Mouse (Mus musculus) hematopoietic stem cell, adult 5-6 weeks (primary cell): ENCODE data around the gene Otub2. TPM values are rescaled to one million over a fixed set of nuclear protein-coding genes. Genes with fewer than 3 reads are reported as not detected.

Experiments used
- ATAC-seq, 2 experiments: fragments of 125-278 bp in 1 of 2; replicated peaks in 1 of 2; 2 replicates each; pipeline ENCODE4 v1.8.0; 2016 to 2017; ENCODE audit warnings: inconsistent platforms in 2 of 2, mild to moderate bottlenecking in 2 of 2, moderate number of reproducible peaks in 2 of 2, low read depth in 1 of 2, moderate TSS enrichment in 1 of 2; ENCODE audit not compliant: low FRiP score in 2 of 2, poor library complexity in 2 of 2, severe bottlenecking in 2 of 2, insufficient read depth in 1 of 2, low TSS enrichment in 1 of 2
- total RNA-seq: library from RNA; stranded (forward); fragments of 172-1452, 232-1000 nt; gene quantifications from 2 replicates; pipeline ENCODE4 v1.2.3, GENCODE M21; 2017

Gene Otub2
- total RNA-seq, 1 experiment from 2014 or later, result 5.2 TPM

DNA sequence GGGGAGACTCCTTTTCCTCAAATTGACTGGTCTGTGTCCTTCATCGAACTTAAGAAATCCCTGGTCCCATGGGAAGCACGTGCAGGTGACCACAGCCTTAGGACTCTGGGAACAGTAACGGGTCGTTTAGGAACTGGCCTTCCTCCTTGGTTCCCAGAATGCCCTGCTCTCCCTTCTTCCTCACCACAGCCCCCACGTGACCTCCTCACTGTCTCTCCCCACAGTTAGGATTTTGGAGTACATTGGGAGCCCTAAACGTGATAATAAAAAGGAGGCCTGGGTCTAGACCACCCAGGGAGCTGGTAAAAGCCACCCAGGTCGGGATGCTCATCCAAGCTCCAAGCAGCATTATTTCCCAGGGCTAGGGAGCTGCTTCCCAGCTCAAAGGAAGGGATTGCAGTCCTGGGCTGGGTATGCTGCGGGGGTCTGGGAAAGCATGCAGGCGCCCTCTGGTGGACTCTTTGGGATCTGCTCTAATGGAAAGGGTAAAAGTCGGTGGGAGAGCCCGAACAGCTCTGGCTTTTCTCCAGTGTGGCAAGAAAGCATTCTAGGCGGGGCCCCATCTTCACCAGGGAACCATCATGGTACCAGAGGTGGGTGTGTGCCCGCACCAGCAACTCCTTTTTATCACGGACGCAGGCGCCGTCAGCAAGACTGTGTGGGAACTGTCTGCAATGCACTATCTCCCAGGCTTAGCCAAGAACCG lies 20.7 kb upstream of the Otub2 start:
- ATAC-seq, result peak; percentile 53 to 70; a peak in 3 of 4 replicates

DNA sequence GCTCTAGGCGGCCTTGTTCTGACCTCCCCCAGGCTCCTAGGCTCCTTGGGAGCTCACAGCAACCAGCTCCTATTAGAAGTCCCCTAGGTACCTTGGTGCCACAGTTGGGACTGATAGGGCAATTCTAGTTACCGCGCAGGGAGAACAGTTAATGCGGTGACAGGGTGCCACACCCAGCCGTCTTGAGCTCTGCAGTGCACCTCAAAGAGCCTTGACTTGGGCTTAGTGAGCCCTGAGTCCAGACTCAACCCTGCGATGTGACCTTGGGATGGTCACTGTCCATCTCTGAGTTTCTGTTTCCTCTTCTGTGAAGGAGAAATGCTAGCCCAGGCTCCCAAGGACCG lies 20.2 kb upstream of the Otub2 start:
- peak in 1 of 2 experiments; percentile 13; a peak in 2 of 4 replicates for ATAC-seq

DNA sequence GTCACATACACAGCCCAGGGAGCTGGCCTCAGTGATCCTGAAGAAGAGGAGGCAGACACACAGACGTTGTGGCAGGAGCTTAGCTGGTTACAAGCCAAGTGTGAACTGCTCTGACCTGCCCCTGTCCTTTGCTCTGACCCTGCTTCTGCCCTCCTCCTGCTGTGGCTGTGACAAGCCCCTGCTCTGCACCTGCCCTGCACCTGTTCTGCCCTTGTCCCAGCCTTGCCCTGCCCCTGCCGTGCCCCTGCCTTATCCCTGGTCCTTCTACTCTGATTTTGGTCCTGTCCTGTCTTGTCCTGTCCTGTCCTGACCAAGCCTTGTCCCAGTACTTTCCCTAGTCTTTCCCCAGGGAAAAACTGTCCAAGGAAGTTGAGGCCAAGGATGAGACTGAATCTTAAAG lies 19.7 kb upstream of the Otub2 start:
- ATAC-seq, result no peak

DNA sequence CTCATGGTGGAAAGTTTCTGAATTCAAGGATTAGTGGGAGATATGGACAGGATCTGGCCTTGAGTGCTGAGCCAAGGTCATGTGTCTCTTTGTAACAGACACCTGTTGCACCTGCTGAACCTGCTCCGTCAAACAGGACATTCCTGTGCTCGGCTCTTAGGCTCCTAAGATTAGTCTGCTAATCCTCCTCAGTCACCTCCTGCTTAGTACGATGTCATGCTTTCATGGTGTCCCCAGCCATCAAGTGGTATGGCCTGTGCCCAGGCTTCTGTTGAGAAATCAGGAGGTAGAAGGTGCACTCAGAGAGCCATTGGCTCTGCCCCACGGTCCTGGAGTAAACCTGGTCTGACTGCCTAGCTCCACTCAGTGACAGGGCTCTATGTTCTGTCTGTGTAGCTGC lies 17.6 kb upstream of the Otub2 start:
- no peak for ATAC-seq

DNA sequence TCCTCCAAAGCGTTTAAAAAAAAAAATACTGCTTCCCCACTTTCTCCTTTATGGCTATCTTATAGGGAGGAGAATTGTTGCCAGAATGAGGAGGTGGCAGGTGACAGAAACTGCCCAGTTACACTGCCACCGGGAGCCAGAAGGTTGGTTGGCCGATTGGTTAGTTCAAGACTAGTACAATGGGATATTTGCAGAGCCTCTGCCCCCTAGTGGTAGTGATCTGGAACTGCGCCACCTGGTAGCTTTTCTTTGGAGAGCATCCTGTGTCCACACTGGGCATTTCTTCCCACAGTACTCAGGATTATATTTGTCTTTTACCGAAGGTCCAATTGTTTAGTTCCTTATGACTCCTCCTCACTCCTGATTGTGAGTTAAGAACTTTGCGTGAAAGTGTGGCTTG lies 16.8 kb upstream of the Otub2 start:
- ATAC-seq, result peak; percentile 41 to 56; a peak in 1 of 4 replicates

DNA sequence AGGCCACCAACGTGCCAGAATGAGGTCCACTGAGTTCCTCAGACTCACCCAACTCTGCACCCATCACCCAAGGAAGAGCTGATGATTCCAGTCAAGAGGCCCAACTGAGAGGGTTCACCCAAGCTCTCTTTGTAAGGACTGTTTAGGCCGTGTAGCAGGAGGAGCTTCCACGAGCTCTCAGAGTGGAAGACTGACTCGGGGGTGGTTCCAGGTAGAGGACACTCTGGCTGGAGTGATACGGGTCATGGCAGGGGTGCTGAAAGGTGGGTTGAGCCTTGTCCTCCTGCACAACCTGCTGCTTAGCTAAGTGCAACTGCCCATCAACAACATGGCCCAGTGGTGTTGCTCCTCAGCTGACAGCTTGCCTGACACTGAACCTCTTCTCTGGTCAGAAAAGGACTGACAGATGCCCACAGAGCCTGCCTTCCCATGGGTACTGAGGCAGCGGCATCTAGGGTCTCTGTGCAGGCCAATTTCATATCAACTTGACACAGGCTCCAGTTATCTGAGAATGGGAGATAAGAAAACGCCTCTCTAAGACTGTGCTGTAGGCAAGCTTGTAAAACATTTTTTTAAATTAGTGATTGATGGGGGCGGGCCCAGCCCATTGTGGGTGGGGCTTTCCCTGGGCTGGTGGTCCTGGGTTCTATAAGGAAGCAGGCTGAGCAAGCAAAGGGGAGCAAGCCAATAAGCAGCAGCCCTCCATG lies 14.8 kb upstream of the Otub2 start:
- ATAC-seq, result no peak

DNA sequence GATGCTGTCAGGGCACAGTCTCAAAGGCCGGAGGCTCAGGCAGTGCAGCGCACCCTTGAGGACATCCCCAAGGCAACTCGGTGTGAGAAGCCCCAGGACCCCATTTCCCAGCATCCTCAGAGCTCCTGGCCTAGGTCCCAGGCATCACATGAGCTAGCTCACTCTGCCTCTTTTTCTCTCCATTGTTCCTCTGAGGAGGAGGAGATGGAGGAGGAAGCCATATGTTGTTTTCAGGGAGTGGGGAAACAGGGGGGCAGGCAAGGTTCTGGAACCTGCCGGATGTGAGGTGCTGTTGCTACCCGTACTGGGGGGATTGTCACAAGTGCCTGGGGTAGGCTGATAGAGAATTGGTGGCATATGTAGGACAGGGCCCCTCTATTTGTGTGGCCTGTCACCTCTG lies 12.4 kb upstream of the Otub2 start:
- no peak for ATAC-seq

DNA sequence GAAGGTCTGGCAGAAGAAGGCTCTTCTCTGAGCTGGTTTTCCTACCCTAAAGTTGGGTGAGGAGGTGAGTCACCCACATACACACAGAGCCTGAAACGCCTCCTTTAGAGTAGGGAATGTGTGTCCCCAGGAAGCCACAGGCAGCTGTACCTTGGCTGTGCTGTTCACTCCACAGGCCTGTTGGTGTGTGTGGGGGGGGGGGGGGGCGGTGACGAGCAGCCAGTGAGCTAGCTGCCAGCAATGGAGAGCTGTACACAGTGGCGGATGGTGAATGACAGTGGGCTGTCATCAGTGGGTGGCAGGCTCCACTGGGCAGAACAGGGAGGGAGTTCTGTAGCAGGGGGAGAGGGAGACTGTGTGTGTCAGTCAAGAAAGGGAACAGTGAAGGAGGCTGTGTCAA lies 11.7 kb upstream of the Otub2 start:
- ATAC-seq, result no peak

DNA sequence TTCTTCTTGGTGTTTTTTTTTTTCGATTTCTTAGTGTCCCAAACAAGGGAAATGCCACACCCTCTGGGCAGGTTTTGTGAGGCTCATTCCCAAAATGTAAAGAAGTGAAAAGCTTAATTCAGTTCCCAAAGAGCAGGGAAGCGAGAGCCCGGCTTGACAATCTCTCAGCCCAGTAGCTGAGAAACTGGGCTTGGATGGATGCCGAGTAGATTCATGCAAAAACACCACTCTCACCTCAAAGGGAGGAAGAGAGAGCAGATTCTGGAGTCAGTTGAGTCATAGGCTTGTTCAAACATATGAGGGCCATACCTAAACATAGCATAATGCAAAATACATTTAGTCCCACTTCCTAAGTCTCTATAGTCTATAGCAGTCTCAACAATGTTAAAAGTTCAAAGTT lies 8.3 kb upstream of the Otub2 start:
- no peak for ATAC-seq

DNA sequence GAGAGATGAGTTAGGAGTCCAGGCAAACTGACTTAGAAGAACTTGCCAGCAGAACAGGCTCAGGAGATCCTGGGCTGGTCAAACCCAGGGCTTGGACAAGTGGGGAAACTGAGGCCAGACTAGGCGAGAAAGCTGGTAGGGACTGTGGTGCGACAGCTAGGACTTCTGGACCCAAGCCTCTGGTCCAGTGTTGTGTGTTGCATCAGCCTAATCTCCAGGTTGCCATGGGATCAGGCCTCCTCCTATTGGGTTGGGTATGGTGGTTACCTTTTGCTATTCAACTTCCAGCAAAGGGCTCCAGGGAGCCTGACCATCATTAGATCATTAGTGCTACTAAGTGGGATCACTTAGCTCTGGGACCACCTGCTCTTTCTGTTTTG lies 856 bp downstream of the Otub2 start:
- no peak for ATAC-seq

DNA sequence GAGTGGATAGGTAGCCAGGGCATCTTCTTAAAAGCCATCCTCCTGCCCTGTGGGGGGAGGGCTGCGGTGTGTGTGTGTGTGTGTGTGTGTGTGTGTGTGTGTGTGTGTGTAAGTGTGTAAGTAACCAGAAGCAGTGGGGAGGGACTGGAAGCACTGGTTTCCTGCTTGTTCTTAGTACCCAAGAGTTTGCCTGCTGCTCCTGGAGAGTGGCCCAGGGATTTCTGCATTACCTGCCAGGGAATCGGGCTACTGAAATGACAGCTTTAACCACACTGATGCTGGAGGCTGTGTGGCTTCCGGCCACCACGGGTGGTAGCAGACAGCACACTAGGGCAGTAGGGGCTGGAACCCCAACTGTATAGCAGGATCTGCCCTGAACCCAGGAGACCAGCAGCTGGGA lies 1.5 kb downstream of the Otub2 start:
- ATAC-seq, result no peak

DNA sequence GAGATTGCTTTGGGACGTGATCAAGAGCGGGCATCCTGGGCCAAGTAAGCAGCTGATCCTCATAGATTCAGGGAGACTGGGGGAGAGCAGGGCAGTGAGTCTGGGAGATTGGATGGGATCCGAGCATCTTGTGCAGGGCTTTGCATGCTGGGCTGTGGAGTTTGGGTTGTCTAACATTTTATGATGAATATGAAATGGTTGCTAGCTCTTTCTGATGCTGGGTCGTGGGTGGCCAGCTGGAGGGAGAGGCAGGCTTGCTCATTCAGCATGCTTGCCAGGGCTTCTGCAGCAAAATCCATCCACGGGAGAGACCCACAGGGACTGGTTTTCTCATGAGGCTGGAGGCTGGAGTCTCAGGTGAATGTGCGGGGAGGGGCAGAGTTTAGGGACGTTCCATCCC lies 2.6 kb downstream of the Otub2 start:
- ATAC-seq, result no peak

DNA sequence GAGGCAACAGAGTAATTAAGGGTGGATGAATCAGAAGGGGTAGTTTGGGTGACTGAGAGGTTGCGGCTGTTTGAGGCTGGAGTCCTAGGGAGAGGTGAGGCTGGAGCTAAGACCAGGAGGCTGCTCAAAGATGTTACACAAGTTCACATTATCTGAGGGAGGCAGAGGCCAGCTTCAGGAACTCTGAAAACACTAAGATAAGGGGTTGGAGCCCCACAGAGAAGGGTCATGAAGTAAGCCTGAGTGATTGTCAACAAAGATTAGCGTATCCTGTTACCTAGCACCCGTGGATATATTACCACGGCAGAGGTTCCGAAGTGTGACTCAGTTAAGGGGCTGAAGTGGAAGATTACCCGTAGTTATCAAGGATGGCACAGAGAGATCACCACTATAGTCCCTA lies 5.0 kb downstream of the Otub2 start:
- peak; percentile 54 to 58 for ATAC-seq

DNA sequence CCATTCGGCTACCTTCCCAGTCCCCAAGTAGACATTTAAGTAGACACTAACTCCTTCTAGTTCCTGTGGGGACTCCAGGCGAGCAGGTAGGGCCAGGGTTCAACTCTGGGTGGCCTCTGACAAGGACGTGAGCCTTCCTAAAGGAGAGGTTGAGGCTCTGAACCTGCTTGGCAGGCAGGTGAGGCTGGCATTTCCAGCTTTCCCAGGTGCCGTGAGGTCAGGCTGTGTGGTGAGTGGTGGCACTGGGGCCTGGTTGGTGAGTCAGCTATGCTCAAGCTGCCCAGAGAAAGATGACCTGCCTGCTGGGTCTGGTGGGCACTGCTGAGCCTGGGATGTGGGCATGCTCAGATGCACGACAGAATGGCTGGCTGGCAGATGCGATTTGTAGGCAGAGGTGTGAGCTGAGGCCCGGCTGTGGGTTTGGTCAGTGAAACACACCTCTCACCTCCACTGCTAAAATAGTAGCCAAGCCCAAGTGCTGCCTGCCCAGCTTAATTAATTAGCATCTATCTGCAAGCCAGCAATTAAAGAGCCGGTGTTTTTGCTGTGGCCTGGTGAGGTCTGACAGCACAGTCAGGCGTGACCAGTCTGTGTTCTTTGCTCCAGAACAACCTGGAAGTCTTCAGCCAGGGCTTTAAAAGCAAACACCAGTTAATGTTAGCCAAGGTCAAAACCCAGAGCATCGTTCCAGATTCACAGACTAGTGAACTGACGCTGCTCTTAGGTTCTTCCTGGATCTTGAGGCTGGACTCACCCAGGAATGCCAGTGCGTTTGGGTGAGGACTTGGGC lies 7.2 kb downstream of the Otub2 start:
- no peak for ATAC-seq

DNA sequence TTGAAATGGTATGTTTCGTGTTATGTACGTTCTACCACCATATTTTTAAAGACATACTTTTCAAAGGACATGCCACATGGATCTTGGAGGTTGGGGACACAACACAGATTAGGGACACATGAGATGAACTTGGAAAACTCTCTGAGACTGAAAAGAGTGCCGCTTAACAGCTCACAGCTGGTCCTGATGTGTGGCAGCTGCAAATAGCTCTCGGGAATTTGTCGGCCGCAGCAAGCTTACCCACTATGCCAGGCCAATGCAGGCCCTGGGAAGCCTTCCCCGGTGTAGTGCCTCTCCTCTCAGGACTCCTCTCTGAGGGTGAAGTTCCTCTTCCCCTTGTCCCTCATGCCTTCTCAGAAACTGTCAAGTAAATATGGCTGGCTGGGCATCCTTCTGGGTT lies 8.3 kb downstream of the Otub2 start:
- no peak for ATAC-seq

DNA sequence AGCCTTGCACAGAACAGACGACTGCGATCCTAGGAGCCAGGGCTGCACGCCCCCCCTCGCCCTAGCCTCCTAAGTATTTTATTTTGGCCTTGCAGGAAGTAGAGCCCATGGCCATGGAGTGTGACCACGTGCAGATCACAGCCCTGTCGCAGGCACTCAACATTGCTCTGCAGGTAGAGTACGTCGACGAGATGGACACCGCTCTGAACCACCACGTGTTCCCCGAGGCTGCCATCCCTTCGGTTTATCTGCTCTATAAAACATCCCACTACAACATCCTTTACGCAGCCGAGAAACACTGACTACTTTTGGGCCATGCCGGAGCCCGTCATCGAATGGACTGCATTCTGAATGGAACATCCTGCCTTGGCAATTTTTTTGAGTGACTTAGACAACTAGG lies 15.6 kb downstream of the Otub2 start:
- ATAC-seq, result no peak

DNA sequence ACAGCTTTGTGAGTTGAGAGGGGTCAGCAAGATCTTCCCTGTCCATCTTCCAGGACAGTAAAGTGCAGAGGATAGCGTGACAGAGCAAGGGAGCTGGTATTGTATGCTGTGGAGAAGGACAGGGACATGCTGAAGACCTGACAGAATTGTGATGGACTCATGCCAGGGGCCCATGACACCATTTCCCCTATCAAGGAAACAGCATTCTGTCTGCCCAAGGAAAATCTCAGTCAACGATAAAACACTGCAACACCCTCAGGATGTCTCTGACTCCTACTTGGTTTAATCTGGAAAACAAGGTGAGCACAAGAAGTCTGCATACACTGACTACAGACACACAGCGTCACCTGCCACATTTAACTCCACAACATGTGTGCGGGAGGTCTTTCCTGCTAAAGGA lies 19.2 kb downstream of the Otub2 start, which contains the start of gene 9330161L09Rik:
TSS of gene 9330161L09Rik (minus strand) at position 101 of the 400 bp plus-strand sequence.
- ATAC-seq, result no peak

DNA sequence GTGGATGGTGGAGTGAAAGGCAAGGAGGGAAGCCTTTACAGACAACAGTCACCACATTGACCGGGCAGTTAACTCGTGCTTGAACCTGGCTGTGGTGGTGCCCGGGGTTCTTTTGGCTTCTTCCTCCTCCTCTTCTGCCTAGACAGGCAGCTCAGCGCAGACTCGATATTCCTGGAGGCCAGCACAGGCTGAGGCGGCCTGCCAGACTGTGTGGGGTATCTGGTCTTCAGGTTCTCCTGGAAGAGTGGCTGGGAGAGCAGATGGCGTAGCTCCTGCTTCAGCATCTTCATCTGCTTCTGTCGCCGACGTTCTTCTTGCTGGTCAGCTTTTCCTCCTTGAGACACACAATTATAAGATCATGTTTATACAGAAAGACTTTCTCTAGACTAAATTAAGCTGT lies 19.7 kb downstream of the Otub2 start:
- no peak for ATAC-seq
